Mouse (Mus musculus) splenic B cell, adult 2 months (primary cell): ENCODE measurements around the gene Zbtb38.

ENCODE experiments used
- DNase-seq: peaks from one replicate; pipeline ENCODE4 v3.0.0-alpha.2; 2011; ENCODE audit warnings: low read depth, low spot score
- H3K27me3 ChIP-seq: 2 replicates; pipeline ENCODE4 v1.6.1; 2012; ENCODE audit warnings: mild to moderate bottlenecking, low read length, moderate library complexity, mixed read lengths; ENCODE audit not compliant: control insufficient read depth, poor library complexity, insufficient read depth, severe bottlenecking
- H3K36me3 ChIP-seq: 2 replicates; pipeline ENCODE4 v1.6.1; 2012; ENCODE audit warnings: mild to moderate bottlenecking, low read length, moderate library complexity, mixed read lengths; ENCODE audit not compliant: control insufficient read depth, poor library complexity, insufficient read depth, severe bottlenecking

Zbtb38 gene

DNA sequence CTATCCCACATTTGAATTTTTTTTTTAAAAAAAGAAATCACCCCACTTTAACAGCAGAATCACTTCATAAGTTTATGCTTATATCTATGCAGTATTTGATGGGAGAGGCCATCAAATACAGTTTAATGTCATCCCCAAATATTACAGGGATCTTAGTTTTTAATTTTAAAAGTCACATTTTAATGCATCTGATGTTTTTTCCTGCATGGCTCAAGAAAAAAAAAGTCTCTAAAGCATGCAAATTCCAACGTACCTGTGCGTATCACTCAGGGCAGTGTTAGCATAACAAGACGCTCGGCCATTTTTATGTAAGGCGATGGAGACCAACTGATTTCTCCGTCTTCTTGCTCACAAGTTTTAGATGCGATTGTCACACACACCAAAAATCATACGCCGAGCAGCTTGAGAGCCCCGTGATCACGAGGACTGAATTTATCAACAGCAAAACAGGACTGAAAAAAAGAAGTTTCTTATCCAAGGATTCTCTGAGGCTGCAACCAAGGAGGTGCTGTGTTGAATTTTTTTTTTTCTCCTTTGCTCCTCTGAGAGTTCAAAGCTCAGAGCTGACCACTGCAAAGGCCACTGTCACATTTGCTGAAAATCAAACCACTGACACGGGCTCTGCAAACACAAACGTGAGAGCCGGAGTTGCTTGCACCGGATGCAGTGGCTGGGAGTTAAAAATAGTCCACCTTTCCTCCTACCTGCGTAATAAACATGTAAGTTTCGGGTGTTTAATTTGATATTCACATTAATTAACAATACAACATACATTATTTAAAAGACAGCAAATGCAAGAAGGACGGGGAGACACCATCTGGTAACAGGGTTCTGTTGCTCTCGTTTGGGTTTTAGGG, 21.4 kb downstream of the Zbtb38 start:
- no peak for DNase-seq
- no peaks in the 10 kb centered on the region for H3K36me3 ChIP-seq
- H3K27me3 ChIP-seq: no peaks in the 10 kb centered on the region

DNA sequence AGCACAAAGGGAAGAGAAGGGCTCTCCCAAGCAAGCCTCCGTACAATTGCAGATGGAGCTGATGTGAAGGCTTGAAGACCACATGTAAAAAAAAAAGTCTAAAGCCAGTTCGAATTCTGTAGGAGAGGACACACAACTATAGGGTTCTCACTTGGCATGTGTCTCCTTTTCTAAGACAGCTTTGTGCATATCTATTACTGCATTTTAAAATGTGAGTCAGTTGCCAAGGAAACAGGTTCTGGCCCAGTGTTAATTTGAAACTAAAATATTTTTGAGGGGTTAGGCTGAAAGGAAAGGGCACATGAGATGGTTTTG, 22.4 kb downstream of the Zbtb38 start:
- DNase-seq: no peak
- no peaks in the 10 kb centered on the region for H3K27me3 ChIP-seq

DNA sequence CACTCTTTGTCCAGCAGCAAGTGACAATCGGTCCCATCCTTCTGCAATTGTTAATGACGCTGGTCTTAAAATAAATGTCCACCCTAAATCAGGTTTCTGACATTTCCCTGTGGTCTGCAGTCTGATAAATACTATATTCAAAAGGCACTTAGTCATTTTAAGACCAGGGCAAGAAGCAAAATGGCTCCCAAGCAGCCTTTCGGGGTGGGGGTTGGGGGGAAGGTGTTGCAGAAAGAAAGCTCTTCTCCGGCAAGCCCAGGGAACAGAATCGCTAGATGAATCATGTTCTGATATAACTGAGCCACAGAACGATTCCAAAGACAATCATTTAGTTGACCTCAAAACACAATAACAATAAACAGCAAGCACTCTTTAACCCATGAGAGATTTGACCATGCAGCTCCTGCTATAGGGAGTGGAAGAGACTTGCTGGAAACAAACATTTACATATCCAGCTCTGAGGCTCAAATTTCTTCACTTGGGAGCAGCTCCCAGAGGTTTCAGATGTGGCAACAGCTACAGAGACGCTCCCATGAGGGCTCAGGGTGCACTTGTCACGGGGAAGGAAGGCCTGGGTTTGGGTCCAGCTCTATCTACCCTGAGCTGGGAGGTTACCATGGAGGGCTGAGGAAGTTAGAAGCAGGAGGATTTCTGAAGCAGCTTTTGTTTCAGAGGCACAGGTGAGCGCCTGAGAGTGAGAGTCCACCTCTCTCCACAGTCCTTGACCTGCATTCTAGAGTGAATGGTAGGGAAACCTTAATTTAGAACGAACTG, 22.9 kb downstream of the Zbtb38 start:
- no peak for DNase-seq

More for the DNA sequence above, 22.4 kb downstream of the Zbtb38 start:
- H3K36me3 ChIP-seq: no peaks in the 10 kb centered on the region

DNA sequence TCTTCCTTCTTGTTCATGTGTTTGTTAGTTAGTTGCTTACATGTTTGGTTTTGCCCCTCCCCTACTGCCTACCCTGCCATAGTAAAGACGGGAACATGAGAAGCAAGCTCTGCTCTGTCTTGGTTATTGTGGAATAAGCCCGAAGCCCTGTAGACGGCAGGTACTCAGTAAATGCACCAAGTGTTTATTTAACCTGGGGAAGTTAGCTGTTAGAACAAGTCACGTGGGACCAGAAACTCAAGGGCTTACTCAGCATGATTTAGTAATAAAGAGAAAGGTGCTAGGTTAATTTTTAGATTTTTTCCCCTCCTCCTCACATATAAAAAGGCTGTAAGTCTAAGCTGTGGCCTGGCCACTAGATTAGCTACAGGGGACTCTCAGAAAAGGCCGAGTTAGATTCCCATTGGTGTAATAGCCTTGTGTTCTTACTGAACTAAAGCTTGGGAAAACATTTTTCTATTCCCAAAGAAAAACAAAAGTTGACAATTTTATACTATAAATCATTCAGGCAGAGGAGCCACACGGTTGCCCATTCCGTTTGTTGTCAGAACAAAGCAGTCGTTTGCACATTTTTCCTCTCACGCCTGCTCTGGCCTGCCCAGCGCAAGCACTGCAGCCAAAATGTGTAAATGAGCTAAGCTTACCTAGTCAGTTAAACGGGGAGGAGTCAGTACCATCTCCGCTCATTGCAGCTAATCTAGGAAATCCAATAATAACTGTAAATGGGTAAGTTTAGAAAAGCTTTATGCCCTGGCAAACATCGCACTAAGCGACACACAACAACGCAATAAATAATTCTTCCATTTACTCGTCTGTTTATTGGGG, 24.1 kb downstream of the Zbtb38 start:
- H3K36me3 ChIP-seq: no peaks in the 10 kb centered on the region
- DNase-seq: no peak
- no peaks in the 10 kb centered on the region for H3K27me3 ChIP-seq

More for the DNA sequence above, 22.9 kb downstream of the Zbtb38 start:
- Histone ChIP-seq H3K36me3 (no peaks in the 10 kb centered on the region), H3K27me3 (no peaks in the 10 kb centered on the region)

DNA sequence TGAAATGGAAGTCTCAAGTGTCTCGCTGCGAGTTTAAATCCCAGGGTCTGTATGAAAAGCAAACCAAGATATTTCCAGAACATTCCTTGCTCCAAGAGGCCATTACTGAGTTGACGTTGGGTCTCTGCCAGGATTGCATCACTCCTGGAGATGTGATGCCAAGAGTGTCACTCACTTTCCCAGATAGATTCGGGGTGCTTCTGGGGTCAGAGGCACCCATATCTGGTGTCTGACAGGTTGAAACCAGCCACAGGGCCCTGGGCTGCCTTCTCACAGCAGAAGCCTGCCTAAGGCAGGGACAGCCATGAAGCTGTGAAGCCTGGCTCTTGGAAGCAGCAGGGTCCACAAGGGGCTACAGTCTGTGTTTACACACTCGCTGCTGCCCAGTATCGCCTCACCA, 24.9 kb downstream of the Zbtb38 start:
- DNase-seq: no peak
- Histone ChIP-seq H3K27me3 (no peaks in the 10 kb centered on the region), H3K36me3 (no peaks in the 10 kb centered on the region)

DNA sequence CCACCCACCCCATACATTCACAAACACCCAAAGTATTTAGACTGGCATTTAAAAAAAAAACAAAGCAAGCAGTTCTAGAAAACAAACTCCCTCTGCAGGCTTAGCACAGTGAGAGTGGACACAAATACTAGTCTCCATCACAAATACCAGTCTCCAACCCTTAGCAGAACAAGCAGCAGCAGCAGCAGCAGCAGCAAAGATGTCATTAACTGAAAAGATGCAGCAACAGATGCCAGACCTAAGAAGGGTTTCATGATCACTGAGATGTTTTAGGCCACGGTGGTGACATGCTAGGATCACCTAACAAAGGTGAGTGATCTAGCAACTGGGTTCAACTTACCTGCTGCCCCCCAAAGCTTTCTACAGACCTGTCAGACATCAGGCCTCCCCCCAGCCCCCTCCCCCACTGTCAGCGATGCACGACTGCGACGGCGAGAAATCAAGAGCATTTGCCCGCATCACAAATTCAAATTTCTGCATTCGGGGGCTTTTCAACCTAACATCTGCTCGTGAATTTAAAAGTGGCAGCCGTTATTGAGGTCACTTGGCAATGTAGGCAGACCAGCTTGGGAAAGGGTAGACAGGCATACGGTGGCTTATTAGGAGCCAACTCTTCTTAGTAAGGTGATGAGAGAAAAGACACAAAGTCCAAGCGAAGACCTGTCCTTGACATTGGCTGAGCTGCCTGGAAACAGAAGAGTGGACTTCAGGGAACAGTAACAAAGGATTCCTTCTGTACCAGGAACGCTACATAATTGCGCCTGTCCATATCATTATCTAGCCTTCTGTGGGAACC, 26.1 kb downstream of the Zbtb38 start:
- Histone ChIP-seq H3K27me3 (no peaks in the 10 kb centered on the region), H3K36me3 (no peaks in the 10 kb centered on the region)
- DNase-seq: no peak

DNA sequence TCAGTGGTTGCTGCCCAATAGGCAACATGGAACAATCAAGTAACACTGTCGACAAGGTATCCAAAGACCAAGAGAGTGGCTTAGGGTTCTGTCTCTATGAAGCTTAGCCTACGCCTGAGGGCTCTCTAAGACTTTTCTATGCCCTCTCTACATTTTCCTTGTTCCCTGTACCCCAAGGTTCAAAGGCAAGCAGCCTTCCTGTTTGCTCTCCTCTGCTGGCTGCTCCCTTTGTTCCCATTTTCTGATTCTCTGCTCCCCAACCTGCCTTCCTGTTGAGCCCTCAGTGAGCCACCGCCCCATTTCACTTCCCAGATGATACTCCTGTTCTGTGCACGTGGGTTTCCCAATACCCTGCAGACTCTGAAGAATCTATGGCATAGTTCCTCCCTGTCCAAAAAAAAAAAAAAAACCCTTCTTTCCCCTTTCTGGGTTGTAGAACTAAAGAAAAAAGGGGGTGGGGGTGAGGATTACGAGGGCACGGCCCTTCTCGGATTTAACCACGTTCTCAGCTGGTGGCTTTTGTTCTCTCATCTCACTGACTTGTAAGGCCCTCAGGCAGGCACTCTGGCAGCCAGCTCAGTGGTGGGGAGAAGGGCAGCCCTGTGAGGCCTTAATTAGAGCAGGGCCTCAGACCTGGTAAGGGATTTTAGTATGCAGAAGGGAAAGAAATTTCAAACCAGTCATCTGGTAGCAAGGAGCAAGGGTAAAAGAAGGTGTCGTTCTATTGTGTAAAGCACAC, 26.9 kb downstream of the Zbtb38 start:
- Histone ChIP-seq H3K36me3 (no peaks in the 10 kb centered on the region), H3K27me3 (no peaks in the 10 kb centered on the region)
- DNase-seq: no peak

DNA sequence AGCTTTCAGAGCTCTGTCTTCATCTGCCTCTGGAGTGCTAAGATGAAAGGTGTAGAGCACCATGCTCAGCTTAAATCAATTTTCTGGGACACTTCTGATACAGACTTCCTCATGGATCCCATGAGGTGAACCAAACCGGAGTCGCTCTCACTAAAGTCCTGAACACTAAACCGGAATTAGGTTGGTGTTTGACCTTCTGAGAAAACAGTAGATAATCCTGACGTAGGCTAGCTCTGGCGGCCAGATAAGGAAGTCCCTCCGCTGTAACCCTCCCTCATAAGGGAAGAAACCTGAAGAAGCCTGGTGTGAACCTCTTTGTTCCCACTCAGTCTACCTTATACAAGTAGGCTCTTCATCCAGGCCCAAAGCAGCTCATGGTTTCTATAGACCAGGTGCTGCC, 29.0 kb downstream of the Zbtb38 start:
- DNase-seq: no peak
- no peaks in the 10 kb centered on the region for H3K36me3 ChIP-seq

DNA sequence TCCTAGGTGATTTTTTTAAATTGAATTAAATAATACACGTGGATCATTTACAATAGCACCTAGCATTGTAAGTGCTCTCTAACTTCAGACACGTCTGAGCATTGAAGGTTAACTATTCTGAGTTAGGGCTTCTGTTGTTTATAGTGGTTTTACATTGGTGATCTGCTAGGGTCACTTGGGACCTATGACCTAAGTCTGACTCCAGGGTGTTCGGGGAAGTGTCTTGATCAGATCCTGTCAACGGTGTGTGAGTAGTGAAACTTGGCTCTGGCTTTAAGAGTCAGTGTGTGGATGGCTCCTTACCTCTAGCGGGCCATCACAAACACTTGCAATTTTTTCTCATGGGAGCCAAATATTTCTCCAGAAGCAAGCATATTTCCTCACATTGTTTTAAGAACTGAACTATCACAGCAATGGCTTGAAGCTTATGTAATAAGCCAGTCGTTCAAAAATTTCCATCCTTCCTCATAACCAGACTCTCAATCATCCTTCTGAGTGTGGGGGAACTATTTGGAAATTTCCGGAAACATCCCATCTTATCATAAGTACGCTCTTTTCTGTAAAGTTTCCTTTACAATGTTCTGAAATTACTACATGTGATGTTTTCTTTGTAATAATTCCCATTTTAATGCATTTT, 31.4 kb downstream of the Zbtb38 start:
- H3K27me3 ChIP-seq: no peaks in the 10 kb centered on the region
- no peak for DNase-seq

More for the DNA sequence above, 29.0 kb downstream of the Zbtb38 start:
- no peaks in the 10 kb centered on the region for H3K27me3 ChIP-seq

DNA sequence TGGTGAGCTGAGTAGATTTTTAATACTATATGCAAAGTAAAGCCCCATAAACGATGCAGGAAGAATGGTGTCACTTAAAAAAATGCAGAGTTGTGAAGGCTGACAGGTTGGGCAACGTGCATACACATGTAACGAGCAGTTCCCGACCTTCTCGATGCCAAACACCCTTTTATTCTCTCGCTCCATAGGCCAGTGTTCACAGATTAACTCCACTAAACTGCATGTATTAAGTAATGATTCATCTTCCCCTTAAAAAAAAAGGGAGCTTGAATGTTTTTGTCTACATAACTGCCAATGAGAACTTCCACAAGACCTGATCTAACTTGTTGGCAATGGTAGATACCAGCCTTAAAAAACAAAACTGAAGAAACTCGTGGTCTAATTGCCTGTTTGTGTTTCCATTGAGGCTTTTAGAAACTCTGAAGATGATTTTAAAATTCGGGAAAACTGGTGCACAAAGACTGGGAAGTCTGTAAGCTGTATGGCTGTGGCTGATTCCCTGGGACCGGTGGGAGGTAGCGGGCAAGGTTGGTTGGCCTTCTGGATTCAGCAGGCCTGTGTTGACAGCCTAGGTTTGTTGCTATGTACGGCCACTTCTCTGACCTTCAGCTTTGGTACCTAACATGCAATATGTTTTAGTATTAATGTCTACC, 32.0 kb downstream of the Zbtb38 start:
- no peaks in the 10 kb centered on the region; the same call in 1 of the 2 replicates for H3K36me3 ChIP-seq
- DNase-seq: no peak
- no peaks in the 10 kb centered on the region for H3K27me3 ChIP-seq

More for the DNA sequence above, 31.4 kb downstream of the Zbtb38 start:
- no peaks in the 10 kb centered on the region for H3K36me3 ChIP-seq

DNA sequence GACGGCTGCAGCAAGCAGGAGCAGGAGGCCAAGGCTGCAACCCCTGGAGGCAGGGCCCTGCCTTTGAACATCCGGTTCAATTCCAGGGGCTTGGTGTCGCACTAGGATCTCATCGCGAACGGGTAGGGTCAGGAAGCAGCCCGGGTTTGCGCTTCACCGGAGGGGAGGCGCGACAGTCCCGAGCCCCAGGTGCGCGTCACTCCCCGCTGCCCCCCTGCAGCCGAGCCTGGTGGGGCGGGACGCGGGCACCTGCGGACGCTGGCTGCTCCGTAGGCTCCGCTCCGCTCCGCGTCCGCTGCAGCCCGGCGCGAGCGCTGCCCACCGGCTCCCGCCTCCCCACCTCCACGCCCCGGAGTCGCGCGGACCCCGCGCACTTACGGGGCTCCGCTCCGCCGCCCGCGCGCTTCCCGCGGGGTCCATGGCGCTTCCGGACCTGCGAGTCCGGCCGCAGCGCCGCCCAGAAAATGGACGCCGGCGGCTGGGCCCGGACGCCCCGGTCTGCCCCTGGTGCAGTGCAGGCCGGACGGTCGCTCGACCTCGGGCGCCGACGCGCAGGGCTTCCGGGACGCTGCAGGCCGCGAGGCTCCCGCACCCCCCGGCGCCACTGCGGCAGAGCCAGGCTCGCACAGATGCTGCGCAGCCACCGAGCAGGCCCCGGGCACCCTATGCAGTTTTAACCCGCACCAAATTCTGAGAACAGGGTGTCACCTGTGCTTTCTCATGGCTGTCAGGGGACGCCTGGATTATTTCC, 33.0 kb downstream of the Zbtb38 start:
- Histone ChIP-seq H3K27me3 (no peaks in the 10 kb centered on the region), H3K36me3 (no peaks in the 10 kb centered on the region; the same call in 1 of the 2 replicates)
- DNase-seq: peak; percentile 73

DNA sequence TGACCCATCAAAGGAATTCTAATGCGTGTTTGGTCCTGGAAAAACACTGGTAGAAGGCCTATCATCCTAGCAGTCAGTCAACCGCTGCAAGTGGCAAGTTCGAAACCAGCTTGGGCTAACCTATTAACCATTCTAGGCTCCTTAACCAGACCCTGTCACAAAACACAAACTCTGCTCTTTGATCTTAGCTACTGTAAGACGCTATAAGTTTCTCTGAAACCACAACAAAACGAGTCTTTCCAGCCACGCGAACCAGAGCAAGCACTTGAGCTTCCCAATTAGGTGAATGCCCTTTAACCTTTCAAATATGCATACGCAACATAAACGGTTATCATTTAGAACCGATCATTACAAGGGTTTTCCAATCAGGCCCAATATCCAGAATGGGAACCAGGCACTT, 33.7 kb downstream of the Zbtb38 start:
- Histone ChIP-seq H3K27me3 (no peaks in the 10 kb centered on the region), H3K36me3 (no peaks in the 10 kb centered on the region; the same call in 1 of the 2 replicates)
- peak; percentile 18 for DNase-seq
